Mouse (Mus musculus) heart, adult 2 months (tissue): ENCODE measurements around the gene Ak2.

Experiments used
- CTCF ChIP-seq: fragments of 200-600 bp; IDR thresholded peaks from 2 replicates; pipeline ENCODE4 v1.8.1; 2022; ENCODE audit warnings: antibody characterized with exemption, mild to moderate bottlenecking, moderate library complexity
- POLR2A ChIP-seq: fragments of 200-500 bp; IDR thresholded peaks from 2 replicates; pipeline ENCODE4 v1.6.1; 2011; ENCODE audit warnings: mild to moderate bottlenecking, low read depth, low read length, control low read depth; ENCODE audit not compliant: insufficient read depth

DNA sequence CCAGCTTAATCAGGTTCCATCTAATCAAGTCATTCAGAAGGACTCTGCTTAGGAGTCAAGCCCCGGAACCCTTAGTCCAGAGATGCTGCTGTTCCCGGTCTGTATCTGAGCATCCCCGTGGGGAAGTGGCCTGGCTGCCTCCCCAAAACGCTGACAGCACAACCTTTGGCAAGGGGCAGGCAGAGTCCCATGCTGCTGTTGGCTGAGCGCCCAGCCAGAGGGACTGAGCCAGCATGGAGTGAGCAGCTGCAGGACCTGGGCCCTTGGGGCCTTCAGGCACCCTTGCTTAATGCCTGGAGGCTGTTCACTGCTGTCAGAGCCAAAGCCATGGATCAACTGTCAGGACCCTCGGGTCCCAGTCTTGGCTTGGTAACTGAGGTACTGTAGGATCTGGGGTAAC is 28.7 kb downstream of the Ak2 start:
- TF ChIP-seq POLR2A (no peak), CTCF (no peak)
